Mouse (Mus musculus): Measurements from ENCODE around the gene Sppl2c.

Gene Sppl2c

DNA sequence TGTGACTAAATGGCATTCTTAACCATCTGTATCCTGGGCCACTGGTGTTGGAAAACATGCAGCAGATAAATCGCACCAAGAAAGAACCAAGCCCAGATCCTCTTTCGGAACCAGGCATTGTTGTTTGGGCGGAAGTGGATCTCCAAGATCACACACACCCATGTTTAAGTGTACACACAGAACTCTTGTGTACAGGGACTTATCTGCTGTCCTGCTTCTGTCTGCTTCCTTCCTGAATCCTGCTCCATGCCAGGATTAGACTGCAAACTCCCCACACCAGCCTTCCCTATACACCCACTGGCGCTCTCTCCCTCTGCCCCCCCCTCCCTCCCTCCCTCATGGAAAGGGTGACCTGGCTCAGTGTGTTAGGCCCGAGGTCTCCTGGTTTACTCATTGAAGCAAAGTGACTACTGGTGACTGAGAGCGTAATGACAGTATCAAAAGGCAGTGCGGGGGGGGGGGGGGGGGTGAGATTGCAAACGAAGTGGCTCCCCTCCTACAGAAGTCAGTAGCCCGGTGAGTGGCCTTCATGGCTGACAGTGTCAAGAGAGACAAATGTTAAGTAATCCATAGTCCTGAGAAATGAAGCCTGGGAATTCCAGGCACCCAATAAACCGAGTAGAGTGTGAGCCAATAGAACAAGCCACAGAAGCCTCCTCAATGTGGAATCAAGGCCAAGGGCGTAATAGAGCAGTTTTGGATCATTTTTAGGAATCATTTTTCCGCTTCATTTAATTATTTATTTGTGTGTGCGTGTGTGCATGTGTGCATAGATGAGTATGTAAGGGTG, 52.0 kb downstream of the Sppl2c start:
- no peak for DNase-seq (ENCODE audit: low spot score in 2 of 2)

Measured in spleen, postnatal 4 days (tissue).